Mouse (Mus musculus) hematopoietic stem cell, adult 5-6 weeks (primary cell): ENCODE data around the gene Psat1. TPM values are rescaled to one million over a fixed set of nuclear protein-coding genes. Genes with fewer than 3 reads are reported as not detected.

Source experiments
- ATAC-seq, 2 experiments: fragments of 125-278 bp in 1 of 2; replicated peaks in 1 of 2; 2 replicates each; pipeline ENCODE4 v1.8.0; 2016 to 2017; ENCODE audit warnings: inconsistent platforms in 2 of 2, mild to moderate bottlenecking in 2 of 2, moderate number of reproducible peaks in 2 of 2, low read depth in 1 of 2, moderate TSS enrichment in 1 of 2; ENCODE audit not compliant: low FRiP score in 2 of 2, poor library complexity in 2 of 2, severe bottlenecking in 2 of 2, insufficient read depth in 1 of 2, low TSS enrichment in 1 of 2
- total RNA-seq: library from RNA; stranded (forward); fragments of 172-1452, 232-1000 nt; gene quantifications from 2 replicates; pipeline ENCODE4 v1.2.3, GENCODE M21; 2017

The Psat1 gene
- total RNA-seq: 67.0 and 67.2 TPM in 2 replicates

DNA sequence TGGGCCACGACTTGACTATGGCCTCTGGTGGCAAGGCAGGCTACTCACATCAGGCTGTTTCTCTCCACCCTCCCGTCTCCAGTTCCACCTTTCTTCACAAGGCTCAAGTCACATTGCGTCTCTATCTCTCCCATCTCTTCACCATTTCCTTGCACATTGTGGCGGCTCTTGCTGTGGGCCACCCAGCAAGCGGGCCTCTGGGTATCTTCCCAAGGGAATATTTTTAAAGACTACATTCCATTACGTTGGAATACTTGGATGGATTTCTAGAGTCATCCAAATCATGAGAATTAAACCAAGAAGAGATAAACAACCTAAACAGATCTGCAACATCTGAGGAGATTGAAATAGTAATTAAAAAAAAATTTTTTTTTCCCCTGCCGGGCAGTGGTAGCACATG, at the start of gene Psat1:
Psat1 (minus strand) TSS at position 101 of the 400 bp plus-strand sequence.
- ATAC-seq: no peak

DNA sequence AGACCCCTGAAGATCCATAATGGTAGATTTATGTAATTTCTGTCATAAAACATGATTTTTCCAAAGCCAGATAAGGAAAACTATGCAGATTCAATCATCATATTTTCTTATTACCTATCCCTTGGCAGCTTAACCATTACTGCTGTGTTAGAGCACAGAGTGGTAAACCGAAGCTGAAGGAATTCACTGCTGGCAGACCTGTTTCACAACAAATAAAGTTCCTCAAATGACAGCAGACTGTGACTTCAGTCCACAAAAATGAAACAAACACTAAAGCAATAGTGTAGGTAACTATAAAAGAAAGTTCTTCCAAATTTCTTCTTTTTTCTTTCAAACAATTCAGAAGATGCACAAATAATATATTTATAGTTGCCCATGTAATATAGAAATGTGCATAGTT, 43.0 kb upstream of the Psat1 start:
- ATAC-seq: no peak

DNA sequence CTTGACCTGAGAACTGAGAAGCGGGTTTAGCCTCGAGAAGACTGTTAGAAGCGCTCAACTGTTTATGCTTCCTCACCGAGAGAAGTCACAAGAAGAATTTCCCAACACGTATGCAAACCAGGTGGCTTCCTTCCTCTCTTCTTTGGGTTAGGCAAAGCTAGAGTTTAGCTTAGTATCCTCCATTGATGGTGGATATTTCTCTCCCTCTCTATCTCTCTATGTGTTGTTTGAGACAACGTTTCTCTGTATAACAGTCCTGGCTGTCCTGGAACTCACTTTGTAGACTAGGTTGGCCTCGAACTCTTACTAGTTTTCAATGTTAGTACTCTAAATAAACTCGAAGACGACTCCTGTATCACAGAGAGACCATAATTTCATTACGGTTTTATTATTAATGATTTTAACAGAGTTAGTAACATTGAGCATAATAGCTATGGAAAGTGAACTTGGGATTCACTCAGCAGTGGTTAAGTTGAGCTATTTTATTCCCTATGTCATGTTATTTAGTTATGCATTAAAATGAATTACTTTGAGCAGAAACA, 38.1 kb upstream of the Psat1 start:
- peak in 1 of 2 experiments; percentile 8; a peak in 1 of 4 replicates for ATAC-seq

DNA sequence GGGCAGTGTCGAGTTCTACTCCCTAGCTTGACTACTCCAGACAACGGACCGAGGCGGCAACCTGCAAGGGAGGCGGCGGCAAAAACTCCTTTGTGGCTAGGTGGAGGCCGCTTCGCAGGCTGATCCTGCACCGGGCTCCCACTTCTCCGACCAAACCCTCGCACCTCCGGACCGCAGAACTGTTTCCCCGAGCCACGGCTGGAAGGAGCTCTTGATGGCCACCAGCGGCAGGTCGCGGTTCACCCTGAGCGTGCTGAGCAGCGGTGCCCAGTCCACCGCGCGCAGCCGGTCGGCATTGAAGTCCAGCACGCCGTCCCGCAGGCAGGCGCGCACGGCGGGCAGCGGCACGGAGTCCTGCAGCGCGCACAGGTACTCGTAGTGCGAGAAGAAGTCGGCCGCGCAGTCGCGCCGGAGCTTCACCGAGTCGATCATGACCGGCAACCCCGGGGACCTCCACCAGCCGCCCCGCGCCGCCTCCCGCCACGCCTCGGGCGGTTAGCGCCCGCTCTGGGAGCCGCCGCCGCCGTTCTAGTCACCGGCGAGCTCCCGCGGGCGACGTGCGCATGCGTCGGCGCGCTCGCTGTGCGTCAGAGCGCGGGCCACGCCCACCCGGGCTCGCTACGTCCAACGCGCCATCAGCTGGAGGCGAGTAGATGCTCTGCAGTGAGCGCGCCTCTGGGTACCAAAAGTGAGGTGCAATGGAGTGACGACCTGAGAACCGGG, 37.5 kb upstream of the Psat1 start, which contains the start of gene Cep78:
Cep78 (minus strand) TSS at position 541 of the 723 bp plus-strand sequence.
- peak; percentile 90 to 92 for ATAC-seq

DNA sequence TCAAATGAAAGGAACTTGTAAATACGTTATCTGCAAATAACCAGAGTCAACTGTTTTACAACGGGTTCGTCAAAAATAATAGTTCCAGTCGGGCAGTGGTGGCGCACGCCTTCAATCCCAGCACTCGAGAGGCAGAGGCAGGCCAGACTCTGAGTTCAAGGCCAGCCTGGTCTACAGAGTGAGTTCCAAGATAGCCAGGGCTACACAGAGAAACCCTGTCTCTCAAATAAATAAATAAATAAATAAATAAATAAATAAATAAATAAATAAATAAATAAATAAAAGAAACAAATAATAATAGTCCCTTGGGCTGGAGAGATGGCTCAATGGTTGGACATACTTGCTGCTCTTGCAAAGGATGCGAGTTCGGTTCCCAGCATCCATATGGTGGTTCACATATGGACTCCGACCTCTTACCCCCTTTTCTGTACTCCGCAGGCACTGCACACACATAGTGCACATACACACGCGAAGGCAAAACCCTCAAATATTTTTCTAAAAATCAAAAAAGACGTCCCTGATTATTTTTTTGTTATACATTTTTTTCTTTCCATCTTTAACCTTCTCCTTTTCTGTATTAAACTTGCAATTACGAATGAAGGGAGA, 36.7 kb upstream of the Psat1 start:
- no peak for ATAC-seq

DNA sequence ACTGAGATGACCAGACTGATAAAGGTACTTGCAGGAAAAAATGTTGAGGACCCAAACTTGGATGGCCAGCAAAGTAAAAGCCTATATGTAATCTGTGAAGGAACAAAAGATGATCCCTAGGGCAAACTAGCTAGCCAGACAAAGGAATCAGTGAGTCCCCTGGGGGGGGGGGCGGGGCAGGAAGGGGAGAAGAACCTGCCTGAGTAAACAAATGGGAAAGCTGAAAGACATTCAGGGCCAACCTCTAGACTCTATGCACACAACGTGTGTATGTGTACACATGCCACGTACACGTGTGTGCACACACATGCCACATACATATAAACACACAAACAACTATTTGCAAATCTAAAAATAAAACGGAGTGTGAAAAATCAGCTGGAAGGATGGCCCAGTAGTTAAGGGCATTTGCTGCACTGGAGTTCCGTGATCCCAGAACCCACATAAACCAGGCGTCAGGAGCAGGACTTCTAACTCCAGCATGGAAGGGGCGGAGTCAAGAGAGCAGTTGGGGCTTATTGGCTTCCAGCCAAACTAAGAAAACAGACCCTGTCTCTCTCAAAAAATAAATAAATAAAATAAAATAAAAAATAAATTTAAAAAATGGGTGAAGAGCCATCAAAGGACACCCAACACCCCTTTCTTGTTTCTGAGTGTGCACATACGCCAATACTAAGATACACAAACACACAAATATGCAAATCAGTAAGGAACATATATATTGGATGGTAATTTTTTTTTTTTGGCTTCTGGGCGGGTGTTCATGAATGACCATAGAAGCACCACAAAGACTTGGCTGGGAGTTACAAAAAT, 36.0 kb upstream of the Psat1 start:
- ATAC-seq: no peak

DNA sequence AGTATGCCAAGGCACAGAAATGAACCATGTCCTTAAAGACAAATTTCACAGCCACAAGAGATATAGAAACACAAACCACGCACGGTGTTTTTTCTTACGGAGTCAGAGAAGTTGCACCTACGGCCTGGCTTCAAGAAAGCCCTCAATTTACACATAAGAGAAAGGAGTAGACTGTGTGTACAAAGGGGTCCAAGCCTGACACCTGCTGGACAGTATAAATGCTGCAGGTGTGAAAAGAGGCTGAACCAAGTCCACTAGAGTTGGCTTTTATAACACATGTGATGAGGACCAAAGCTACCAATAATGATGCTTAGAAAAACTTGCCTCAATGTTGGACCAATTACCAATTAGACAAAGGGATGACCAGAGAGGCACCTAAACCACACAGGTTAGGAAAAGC, 34.7 kb upstream of the Psat1 start:
- peak; percentile 83 for ATAC-seq

DNA sequence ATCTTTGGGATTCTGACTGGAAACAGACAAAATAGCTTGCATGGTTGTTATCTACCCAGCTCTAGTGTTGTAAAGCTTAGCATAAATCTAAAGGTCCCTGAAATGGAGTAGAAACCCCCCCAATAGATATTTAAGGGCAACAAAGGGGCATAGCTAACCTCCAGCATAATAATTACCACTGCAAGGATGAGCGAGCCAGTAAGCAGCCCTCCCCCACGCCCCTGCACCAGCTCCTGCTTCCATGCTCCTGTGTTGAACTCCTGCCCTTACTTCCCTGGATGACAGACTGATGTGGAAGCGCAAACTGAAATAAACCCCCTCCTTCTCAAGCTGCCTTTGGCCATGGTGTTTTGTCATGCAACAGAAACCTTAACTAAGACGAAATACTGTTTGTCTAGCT, 26.2 kb upstream of the Psat1 start:
- ATAC-seq: no peak

DNA sequence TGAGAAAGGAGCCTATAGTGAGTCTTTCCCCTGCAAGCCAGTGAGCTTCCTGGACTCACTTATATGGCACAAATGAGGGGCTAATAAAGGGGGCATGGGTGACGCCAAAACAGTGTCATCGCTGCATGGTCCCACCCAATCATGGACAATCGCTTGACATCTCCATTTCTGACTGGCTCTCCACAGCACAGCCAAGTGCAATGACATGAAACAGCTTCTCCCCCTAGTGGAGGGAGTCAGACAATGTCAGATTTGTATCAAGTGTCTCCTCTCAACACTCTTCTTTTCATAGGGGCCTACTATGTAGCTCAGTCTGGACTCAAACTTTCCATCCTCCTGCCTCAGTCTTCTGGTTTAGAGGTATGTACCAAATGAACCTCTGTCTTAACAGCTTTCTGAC, 17.9 kb upstream of the Psat1 start:
- ATAC-seq: peak; percentile 76 to 85

DNA sequence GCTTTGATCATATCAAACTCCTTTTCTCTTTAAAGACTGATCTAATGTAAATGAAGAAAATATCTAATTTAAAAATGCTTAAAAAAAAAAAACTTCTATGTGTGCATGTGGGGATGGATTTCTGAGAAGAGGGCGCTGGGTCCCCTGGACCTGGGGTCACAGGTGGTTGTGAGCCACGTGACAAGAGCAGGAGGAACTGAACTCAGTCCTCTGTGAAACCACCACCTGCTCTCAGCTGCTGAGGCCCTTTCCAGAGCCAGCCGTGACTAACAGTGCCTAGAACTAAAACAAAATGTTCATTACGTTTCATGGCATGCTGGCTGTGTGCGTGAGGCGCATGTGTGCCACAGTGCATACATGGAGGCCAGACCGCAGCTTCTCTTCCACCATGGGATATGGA, 17.4 kb upstream of the Psat1 start:
- no peak for ATAC-seq

DNA sequence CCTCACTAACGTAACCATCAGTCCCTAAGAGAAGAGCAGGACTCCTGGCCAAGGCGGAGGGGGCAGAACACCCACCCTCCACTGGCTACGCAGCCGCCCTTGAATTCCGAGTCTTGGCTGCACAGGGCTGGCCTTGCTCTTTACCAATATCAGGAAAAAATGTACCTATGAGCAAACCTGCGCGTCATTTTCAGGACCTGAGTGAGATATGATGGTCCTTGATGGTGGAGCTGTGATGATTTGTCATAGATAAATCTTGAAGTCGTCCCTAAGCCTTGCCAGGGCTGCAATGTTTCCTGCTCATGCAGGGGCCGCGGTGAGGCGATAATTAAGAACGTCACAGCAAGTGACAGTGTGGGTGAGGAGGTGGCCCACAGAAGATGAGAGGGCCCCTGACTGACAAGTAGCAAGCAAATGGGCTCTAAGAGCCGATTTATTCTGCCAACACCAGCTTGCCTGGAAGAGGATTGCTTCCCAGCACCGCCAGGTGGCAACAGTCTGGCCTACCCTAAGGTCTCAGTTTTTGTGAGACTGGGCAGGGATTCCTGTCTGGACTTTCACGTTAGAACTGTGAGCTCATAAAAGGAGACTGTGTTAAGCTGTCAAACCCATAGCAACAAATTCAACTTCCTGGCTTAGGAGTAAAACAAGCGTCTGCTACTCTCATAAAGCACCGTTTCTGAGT, 16.0 kb upstream of the Psat1 start:
- ATAC-seq: no peak

DNA sequence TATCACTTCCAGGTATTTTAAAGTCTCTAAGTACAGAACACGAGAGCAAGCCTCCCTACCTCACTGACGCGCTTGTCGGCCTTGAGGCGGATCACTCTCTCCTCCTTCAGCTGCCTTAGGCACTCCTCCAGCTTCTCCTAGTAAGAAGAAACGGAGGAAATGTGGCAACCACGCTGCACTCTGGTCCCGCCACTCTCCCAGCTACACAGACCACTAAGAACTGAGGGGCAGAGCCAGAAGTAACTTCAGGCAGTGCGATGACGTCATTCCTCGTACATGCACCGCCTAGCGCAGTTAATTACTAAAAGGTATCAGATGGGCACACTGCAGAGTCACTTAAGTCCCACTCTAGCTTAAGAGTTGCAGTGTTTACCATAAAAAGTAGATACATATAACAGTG, 15.2 kb upstream of the Psat1 start:
- no peak for ATAC-seq

DNA sequence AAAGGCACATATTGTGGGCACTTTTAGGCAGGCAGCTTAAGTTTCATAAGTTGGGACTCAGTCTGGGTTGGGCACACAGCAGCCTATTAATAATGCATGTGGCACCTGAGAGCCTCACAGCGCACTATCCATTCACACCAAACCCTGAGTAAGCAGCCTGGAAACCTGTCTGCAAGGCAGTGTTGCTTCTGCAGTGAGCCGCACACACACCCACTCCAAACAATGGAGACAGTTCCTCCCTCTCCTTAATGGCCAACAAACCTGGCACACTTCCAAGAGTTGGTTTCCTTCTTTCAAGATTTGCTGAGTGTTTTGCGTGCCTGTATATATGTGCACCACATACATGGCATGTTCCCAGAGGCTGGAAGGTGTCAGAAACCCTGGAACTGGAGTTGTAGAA, 3.1 kb upstream of the Psat1 start:
- peak in 1 of 2 experiments; percentile 37; a peak in 1 of 4 replicates for ATAC-seq

DNA sequence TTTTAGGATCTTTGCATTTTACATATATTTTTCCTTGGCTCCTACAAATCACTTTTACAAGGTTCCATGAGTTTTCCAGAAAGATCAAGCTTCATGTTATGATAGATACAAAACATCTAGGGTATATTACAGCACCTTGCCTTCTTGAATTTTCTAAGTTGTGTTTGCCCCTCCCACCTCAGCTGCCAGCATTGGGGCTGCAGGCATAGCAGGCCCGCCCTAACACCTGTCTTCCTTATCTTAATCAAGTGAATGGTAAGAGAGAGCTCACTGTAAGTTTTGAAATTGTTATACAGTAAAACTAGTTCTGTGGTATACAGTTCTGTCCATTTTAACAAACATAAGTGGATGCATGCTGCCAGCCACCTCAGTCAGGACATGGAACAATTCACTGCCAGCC, 1.7 kb upstream of the Psat1 start:
- ATAC-seq: no peak

DNA sequence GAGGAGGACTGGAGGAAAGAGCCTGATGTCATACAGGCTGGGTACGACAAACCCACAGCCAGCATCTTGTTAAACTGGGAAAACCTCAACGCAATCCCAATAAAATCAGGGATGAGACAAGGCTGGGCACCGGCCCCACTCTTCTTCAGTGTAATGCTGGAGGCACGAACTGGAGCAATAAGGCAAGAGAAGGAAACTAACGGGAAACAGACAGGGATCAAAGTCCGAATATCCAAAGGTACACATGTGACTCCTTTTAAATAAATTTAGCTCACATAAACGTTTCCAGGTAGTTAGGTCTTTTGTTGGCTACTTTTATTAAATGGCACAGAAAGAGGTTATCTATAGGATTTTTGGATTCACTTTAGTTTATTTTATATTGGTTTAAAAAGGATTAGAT, 1.3 kb upstream of the Psat1 start:
- ATAC-seq: no peak

DNA sequence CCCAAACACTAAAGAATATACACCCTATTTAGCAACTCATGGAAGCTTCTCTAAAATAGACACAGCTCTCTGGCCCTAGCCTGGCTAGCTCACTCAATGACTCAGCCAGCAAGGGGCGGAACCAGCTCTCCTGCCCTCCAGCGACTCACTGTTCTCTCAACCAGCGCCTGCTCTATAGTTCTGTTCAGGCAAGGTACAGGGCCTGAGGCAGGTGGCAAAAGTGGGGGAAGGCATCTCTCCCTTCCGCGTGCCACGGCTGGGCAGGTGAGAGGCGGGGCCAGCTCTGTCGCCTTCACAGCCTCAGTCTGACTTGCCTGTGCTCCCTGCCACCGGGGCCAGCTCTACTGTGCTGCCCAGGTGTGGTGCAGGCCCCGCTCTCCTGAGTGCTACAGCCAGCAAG, 474 bp downstream of the Psat1 start:
- ATAC-seq: no peak

DNA sequence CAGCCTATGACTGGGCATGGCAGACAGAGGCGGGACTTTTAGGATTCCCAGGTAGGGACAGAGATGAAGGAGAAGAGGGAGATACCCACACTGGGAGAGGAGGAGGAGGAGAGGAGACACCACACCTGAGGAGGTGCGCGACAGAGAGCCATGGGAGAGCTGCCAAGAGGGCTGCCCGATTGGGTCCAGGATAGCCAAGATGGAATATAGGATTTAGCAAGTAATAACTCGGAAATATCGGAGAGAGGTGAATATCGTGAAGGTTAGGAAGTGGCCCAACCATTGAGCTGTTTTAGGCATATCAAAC, 4.1 kb downstream of the Psat1 start:
- ATAC-seq: no peak
